In the genomic region with DNA sequence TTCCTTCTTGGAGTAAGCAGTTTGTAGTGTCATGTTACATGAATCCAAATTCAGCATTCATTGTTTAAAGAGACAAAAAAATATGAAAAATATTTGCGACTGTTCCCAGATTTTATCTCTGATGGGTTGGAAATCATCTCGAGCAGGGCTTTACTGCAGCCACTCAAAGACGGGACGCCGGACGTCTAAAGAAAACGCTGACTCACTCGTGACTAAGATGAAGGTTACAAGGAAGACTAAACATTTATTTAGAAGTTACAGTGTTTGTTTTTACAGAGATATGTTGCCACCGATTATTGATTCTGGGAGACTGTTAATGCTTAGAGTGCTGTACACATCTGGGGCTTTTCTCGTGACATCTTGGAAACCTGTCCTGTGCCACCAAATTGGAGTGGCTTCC, we compare ENCODE assay signal across 9 mouse cellular contexts.
DNase-seq lines count a peak whose midpoint lies in the region; ATAC-seq and TF ChIP-seq lines count a peak whose summit lies in the region.
"Had no signal": no experiment of that assay in that cellular context is flagged by ENCODE, and none has a peak within 500 bp of the region (broad histone marks: within the 10 kb centered on the region; RNA-seq: fewer than 3 reads in every experiment).

No protein-coding gene starts in this region.

- no peak for DNase-seq in forebrain, postnatal 0 days
- no peak for DNase-seq in lung, adult 2 months
- no peak for DNase-seq in embryonic facial prominence, embryonic 14.5 days (ENCODE audit: low spot score)

- no peak for TF ChIP-seq POLR2A in lung, adult 2 months (IDR thresholded peaks at IDR 0.05; ENCODE audit: borderline replicate concordance, extremely low read depth, low read depth, low read length)

- no peaks in the 10 kb centered on the region for H3K9me3 ChIP-seq in forebrain, embryonic 15.5 days
- H3K9me3 ChIP-seq in forebrain, postnatal 0 days (ENCODE audit: low read length) = no peaks in the 10 kb centered on the region
- H3K9me3 ChIP-seq in lung, embryonic 16.5 days (ENCODE audit: control insufficient read depth, low read length) = no peaks in the 10 kb centered on the region
- no peaks in the 10 kb centered on the region for H3K9me3 ChIP-seq in embryonic facial prominence, embryonic 14.5 days (ENCODE audit: control insufficient read depth, low read length)
- no peaks in the 10 kb centered on the region for H3K9me3 ChIP-seq in stomach, embryonic 16.5 days (replicated peaks; ENCODE audit: control insufficient read depth, low read length)
- no peaks in the 10 kb centered on the region for H3K9me3 ChIP-seq in hindbrain, embryonic 16.5 days (ENCODE audit: control insufficient read depth, low read length)
- H3K9me3 ChIP-seq: neural tube, embryonic 13.5 days had no signal

- peaks cover 12% of the 10 kb centered on the region for H3K4me1 ChIP-seq in forebrain, embryonic 15.5 days
- H3K4me1 ChIP-seq in forebrain, postnatal 0 days (ENCODE audit: insufficient read depth) = no peaks in the 10 kb centered on the region
- peaks cover 21% of the 10 kb centered on the region for H3K4me1 ChIP-seq in lung, embryonic 16.5 days (replicated peaks; ENCODE audit: control insufficient read depth, insufficient read depth, low read length)
- H3K4me1 ChIP-seq in lung, adult 2 months (ENCODE audit: control insufficient read depth, insufficient read depth, low read length) = no peaks in the 10 kb centered on the region
- no peaks in the 10 kb centered on the region for H3K4me1 ChIP-seq in embryonic facial prominence, embryonic 14.5 days (ENCODE audit: control insufficient read depth, insufficient read depth, low read length)
- peaks cover 22% of the 10 kb centered on the region for H3K4me1 ChIP-seq in stomach, embryonic 16.5 days (ENCODE audit: control insufficient read depth, insufficient read depth, low read length)
- H3K4me1 ChIP-seq in hindbrain, embryonic 16.5 days (ENCODE audit: control insufficient read depth, insufficient read depth, low read depth, low read length) = peaks cover 6% of the 10 kb centered on the region; the same call in 1 of the 2 replicates

- peaks cover 18% of the 10 kb centered on the region for H3K36me3 ChIP-seq in forebrain, embryonic 15.5 days
- no peaks in the 10 kb centered on the region for H3K36me3 ChIP-seq in forebrain, postnatal 0 days (ENCODE audit: insufficient read depth)
- peaks cover 7% of the 10 kb centered on the region for H3K36me3 ChIP-seq in lung, embryonic 16.5 days (ENCODE audit: control insufficient read depth, insufficient read depth, low read length)
- peaks cover 66% of the 10 kb centered on the region for H3K36me3 ChIP-seq in embryonic facial prominence, embryonic 14.5 days (ENCODE audit: control insufficient read depth, insufficient read depth, low read length)
- peaks cover under 1% of the 10 kb centered on the region; the same call in 1 of the 2 replicates for H3K36me3 ChIP-seq in stomach, embryonic 16.5 days (ENCODE audit: control insufficient read depth, insufficient read depth, low read length)
- no peaks in the 10 kb centered on the region; the same call in 1 of the 2 replicates for H3K36me3 ChIP-seq in hindbrain, embryonic 16.5 days (ENCODE audit: control insufficient read depth, insufficient read depth, low read length)

- H3K9ac ChIP-seq in forebrain, embryonic 15.5 days (replicated peaks) = no peak overlapping the region
- no peak overlapping the region for H3K9ac ChIP-seq in forebrain, postnatal 0 days
- H3K9ac ChIP-seq in lung, embryonic 16.5 days (ENCODE audit: low read length) = no peak overlapping the region
- no peak overlapping the region for H3K9ac ChIP-seq in embryonic facial prominence, embryonic 14.5 days (ENCODE audit: low read depth, low read length)
- no peak overlapping the region for H3K9ac ChIP-seq in stomach, embryonic 16.5 days (ENCODE audit: low read length)
- H3K9ac ChIP-seq in hindbrain, embryonic 16.5 days (ENCODE audit: low read depth, low read length) = no peak overlapping the region
- H3K9ac ChIP-seq: neural tube, embryonic 13.5 days had no signal

- 80% methylated on average over 10 of the region's 10 CpGs for WGBS in forebrain, embryonic 15.5 days
- WGBS in forebrain, postnatal 0 days = 74% methylated on average over 10 of the region's 10 CpGs
- WGBS in lung, embryonic 16.5 days = 39% methylated on average over 10 of the region's 10 CpGs
- WGBS in lung, adult 2 months = 45% methylated on average over 10 of the region's 10 CpGs
- WGBS in embryonic facial prominence, embryonic 14.5 days = 71% methylated on average over 10 of the region's 10 CpGs
- WGBS in stomach, embryonic 16.5 days = 56% methylated on average over 10 of the region's 10 CpGs
- WGBS in hindbrain, embryonic 16.5 days = 84% methylated on average over 10 of the region's 10 CpGs

- H3K4me3 ChIP-seq in forebrain, embryonic 15.5 days = no peak overlapping the region
- H3K4me3 ChIP-seq in forebrain, postnatal 0 days (ENCODE audit: low read depth, low read length) = no peak overlapping the region
- no peak overlapping the region for H3K4me3 ChIP-seq in lung, embryonic 16.5 days (ENCODE audit: low read length)
- no peak overlapping the region for H3K4me3 ChIP-seq in lung, adult 2 months (replicated peaks; ENCODE audit: extremely low read depth, low read depth, low read length)
- no peak overlapping the region for H3K4me3 ChIP-seq in embryonic facial prominence, embryonic 14.5 days (ENCODE audit: low read depth, low read length)
- H3K4me3 ChIP-seq in stomach, embryonic 16.5 days (replicated peaks; ENCODE audit: low read length) = no peak overlapping the region
- H3K4me3 ChIP-seq in hindbrain, embryonic 16.5 days (ENCODE audit: low read length) = no peak overlapping the region
- H3K4me3 ChIP-seq: neural tube, embryonic 13.5 days had no signal

- H3K4me2 ChIP-seq in forebrain, embryonic 15.5 days (replicated peaks) = no peak overlapping the region
- H3K4me2 ChIP-seq in forebrain, postnatal 0 days (ENCODE audit: low read depth) = no peak overlapping the region
- H3K4me2 ChIP-seq in lung, embryonic 16.5 days (ENCODE audit: low read depth, low read length) = no peak overlapping the region
- H3K4me2 ChIP-seq in embryonic facial prominence, embryonic 14.5 days (ENCODE audit: low read depth, low read length) = no peak overlapping the region
- H3K4me2 ChIP-seq in stomach, embryonic 16.5 days (ENCODE audit: low read depth, low read length) = no peak overlapping the region
- H3K4me2 ChIP-seq in hindbrain, embryonic 16.5 days (ENCODE audit: low read length) = no peak overlapping the region
- H3K4me2 ChIP-seq: neural tube, embryonic 13.5 days had no signal

- H3K27ac ChIP-seq in forebrain, embryonic 15.5 days (replicated peaks) = 0 out of 2 replicates have a peak overlapping the region, but pooled peaks have one; percentile 11
- H3K27ac ChIP-seq in forebrain, postnatal 0 days (ENCODE audit: low read depth, low read length) = no peak overlapping the region
- H3K27ac ChIP-seq in lung, embryonic 16.5 days (ENCODE audit: low read length) = peak overlapping the region; percentile 4
- H3K27ac ChIP-seq in embryonic facial prominence, embryonic 14.5 days (replicated peaks; ENCODE audit: low read depth, low read length) = peak overlapping the region; percentile 9; the same call in 1 of the 2 replicates
- peak overlapping the region; percentile 66 for H3K27ac ChIP-seq in stomach, embryonic 16.5 days (ENCODE audit: low read length)
- H3K27ac ChIP-seq in hindbrain, embryonic 16.5 days (ENCODE audit: low read depth, low read length) = no peak overlapping the region
- H3K27ac ChIP-seq: neural tube, embryonic 13.5 days had no signal

- ATAC-seq in forebrain, embryonic 15.5 days (replicated peaks) = no peak
- ATAC-seq in forebrain, postnatal 0 days = no peak
- ATAC-seq in lung, embryonic 16.5 days (ENCODE audit: low read depth) = no peak
- no peak for ATAC-seq in embryonic facial prominence, embryonic 14.5 days (ENCODE audit: low read depth)
- ATAC-seq in stomach, embryonic 16.5 days (ENCODE audit: insufficient read depth, low FRiP score) = no peak
- ATAC-seq in hindbrain, embryonic 16.5 days = no peak
- ATAC-seq: Patski had no signal

- TF ChIP-seq CTCF in forebrain, postnatal 0 days (IDR thresholded peaks at IDR 0.05; ENCODE audit: low read depth) = no peak
- TF ChIP-seq CTCF in lung, adult 2 months (IDR thresholded peaks at IDR 0.05; ENCODE audit: insufficient read depth, low read length) = no peak

- H3K27me3 ChIP-seq in forebrain, embryonic 15.5 days = no peaks in the 10 kb centered on the region
- H3K27me3 ChIP-seq in forebrain, postnatal 0 days (ENCODE audit: insufficient read depth, low read length) = no peaks in the 10 kb centered on the region
- H3K27me3 ChIP-seq in lung, embryonic 16.5 days (ENCODE audit: control insufficient read depth, insufficient read depth, low read depth, low read length) = no peaks in the 10 kb centered on the region
- no peaks in the 10 kb centered on the region for H3K27me3 ChIP-seq in embryonic facial prominence, embryonic 14.5 days (replicated peaks; ENCODE audit: control insufficient read depth, insufficient read depth, low read length)
- no peaks in the 10 kb centered on the region for H3K27me3 ChIP-seq in stomach, embryonic 16.5 days (ENCODE audit: control insufficient read depth, insufficient read depth, low read length)
- no peaks in the 10 kb centered on the region; the same call in 1 of the 2 replicates for H3K27me3 ChIP-seq in hindbrain, embryonic 16.5 days (replicated peaks; ENCODE audit: control insufficient read depth, insufficient read depth, low read length)
- H3K27me3 ChIP-seq: neural tube, embryonic 13.5 days; Patski had no signal

Comparison
In these comparisons a context has a peak if more than half of its experiments do, and no peak if none do; other contexts are left out.
1. H3K27ac ChIP-seq: peak in forebrain, embryonic 15.5 days (single experiment), lung, embryonic 16.5 days (single experiment), embryonic facial prominence, embryonic 14.5 days (single experiment) and stomach, embryonic 16.5 days (single experiment); none in forebrain, postnatal 0 days (single experiment) and hindbrain, embryonic 16.5 days (single experiment).